Mouse (Mus musculus) gonadal fat pad, adult 2 months (tissue): ENCODE data around the gene Smim24. TPM values are rescaled to one million over a fixed set of nuclear protein-coding genes. Genes with fewer than 3 reads are reported as not detected.

Experiments used
- DNase-seq: peaks from one replicate; pipeline ENCODE4 v3.0.0-alpha.2; 2012; ENCODE audit warnings: low read depth
- polyA plus RNA-seq: library from polyadenylated mRNA; depleted of rRNA; stranded (reverse); fragments of >200 nt; gene quantifications from 2 replicates; pipeline ENCODE4 v1.2.3, GENCODE M21; 2012

Smim24 gene
- polyA plus RNA-seq, 1 experiment = 28.6 TPM

DNA sequence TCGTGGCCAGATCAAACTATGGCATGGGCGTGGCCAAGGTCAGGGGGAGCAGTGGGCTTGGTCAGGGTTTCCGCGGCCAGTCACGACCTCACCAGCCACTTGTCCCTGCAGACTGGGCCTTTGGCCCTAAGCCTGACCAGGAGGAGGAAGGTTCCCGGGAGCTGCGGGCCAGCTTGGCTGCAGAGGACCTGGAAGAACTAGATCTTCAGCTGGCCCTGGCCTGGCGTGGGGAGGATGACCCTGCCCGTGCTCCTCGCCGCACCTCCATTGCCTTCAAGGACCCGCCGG lies 2.2 kb upstream of the Smim24 start:
- DNase-seq = no peak

DNA sequence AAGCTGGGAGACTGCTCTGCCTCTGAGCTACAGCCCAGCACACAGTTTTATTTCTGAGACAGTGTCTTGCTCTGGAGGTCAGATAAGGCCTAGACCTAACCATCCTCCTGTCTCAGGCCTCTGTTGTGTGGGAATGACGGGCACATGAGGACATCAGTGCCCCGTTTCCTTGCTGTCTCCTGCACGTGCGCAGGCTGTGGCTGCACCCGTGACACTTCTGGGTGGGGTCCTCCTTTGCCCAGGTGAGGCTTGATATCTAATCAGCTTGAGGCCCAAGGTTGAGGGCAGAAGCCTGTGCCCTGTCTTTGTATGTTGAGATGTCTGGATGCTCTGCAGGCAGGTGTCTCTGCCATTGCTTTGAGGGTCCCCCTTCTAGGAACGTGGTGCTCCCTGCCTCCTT lies 581 bp upstream of the Smim24 start:
- DNase-seq = no peak

DNA sequence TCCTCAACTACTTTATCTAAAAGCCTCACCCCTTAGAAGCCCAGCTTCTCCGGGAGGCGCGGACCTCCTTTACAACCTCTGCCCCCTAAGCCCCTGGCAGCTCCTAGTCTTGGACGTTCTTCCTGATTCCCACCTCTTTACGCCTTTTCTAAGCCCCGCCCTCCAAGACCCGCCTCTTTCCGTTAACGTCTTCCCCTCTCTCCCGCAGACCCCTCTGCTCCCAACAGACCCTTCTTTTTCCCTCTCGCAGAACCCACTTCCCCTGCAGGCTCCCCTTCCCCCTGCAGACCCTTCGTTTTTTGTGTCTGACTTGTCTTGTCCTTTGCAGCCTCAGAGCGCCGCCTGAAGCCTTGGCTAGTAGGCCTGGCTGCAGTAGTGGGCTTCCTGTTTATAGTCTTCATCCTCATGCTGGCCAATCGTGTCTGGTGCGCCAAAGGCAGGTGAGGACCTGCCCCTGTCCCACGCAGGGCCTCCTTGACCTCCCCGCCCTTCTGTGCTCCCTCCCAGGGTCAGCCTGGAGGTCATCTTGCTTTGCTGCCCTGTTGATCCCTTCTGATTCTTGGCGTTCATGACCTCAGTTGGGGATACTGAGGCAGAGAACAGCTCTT lies 709 bp downstream of the Smim24 start:
- no peak for DNase-seq

DNA sequence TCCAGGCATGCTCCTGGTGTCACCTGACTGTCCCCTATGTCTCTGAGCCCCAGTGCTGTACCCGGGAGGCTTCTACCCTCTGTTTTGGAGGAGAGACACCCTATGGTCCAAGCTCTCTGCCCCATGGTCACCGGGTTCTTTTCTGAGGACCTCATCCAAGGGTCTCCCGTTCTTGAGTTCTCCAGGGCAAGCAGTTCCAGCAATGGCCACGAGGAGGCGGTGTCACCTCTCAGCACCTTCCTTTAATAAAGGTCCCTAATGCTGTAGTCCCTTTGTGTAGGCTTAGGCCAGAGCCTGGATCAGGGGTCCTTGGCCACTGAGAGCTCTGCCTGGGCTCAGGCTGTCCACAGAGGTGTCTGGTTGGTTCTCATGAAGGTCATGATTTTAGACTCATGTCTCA lies 2.3 kb downstream of the Smim24 start:
- no peak for DNase-seq

DNA sequence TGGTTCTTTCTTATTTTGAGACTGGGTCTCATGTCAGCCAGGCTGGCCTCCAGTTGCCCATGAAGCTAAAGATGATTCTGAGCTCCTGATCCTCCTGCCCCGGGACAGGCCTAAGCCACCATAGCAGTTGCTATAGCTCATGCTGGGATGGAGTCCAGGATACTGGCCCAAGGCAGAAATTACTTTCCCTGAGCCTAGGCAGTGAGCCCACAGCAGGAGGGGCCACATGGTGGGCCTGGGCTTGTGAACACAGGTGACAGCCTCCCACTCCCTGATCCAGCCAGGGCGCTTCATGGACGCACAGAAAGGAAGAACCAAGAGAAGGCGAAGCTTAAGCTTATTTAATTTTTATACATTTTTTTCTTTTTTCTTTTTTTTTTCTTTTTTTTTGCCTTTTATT lies 3.0 kb downstream of the Smim24 start:
- DNase-seq = no peak

DNA sequence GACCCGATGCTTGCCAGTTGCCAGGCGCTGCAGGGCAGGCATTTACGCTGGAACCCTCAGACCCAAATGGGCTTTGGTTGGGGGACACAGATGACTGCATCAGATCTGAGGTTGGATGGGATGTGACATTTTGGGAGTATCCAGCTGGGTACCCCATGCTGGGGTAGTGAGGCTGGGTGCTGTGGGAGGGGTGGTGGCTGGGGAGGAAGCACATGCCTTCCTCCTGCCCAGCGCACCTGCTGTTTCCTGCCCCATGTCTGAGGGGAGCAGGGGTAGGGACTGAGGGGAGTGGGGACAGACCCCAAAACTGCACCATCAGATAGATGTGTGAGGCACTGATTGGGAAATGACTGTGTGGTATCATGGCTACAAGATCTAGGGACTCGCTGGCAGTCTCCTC lies 3.9 kb downstream of the Smim24 start:
- DNase-seq = no peak

DNA sequence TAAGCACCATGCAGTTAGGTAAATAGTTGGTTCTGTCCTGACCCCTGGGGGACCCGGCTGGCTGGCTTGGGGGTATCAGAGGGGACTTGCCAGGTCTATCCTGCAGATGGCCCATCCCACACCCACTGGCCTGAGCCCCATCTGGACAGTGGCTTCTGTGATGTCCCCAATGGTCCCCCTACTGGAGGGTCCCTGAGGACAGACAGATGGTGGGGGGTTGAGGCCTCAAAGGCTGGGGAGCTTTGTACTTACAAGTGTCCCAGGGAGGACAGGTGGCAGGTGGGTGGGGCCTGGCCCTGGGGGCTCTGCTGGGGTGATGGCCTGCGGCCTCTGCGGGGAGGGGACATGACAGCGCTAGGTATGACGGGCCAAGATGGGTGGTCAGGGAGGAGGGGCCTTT lies 6.4 kb downstream of the Smim24 start:
- no peak for DNase-seq

DNA sequence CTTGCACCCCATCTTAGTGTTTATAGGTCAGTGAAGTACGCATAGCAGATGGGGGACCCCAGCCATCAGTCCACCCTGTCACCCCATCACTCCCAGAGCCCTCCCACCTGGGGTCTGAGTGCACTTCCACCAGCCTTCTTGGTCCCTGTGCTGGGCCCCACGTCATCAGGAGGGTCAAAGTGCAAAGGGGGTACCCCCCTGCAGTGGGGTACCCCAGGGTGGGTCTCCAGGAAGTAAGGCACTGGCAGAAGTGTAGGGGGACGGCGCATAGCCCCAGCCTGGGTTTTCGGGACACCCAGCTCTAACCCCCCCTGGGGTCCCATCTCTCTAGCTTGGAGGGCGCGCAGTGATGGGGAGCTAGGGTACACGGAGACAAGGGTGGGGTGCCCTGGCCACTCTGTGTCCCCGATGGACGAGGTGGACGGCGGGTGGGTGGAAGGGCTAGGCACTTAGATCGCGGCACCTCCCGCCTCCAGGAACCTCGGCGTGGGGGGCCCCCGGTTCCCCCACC lies 7.0 kb downstream of the Smim24 start:
- no peak for DNase-seq

DNA sequence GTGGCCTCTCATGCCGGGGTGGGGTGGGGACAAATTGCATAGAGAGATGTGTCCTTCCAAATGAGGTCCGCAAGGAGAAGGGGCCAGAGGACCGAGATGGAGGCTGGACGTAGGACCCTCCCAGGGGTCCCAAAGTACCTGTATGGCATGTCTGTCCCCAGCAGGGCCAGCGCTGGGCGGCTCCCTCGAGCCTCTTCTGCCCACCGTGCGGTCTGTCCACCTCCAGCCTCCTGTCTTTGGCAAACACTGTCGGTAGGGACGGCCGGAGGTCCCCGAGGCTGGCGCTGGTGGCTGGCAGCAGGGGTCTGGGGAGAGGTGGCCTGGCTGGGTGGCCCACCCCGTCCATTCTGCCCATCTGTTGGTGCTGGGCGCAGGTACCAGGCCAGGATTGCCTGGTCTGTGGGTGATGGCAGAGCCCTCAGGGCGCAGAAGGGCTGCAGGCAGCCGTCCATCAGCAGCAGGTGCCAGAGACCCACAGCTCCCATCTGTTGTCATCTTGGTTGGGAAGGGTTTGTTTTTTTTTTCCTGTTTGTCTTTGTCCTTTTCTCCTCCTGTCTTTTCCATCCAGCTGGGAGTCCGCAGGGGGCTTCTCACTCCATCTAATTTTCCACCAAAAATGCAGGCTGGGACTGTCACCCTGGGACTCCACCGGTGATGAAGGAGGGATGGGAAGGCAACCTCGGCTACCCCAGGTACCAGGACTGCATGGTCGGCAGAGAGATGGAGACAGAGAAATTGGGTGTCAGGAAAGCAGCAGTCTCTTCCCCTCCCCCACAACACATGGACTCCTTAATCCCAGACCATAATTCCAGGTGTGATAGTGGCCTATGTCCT lies 7.7 kb downstream of the Smim24 start:
- no peak for DNase-seq

DNA sequence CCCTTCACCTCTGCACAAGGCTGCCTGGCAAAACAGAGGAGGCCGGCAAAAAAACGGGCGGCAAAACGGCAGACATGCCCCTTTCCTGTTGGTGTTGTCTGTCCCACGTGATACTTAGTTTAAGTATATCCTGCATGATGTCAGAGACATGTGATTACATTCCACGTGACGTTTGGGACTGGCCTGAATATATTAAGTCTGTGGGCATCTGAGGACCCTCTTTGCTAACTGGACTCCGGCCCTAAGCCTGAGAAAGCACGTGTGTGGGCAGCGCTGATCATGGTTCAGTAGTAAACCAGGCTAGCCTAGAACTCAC lies 8.3 kb downstream of the Smim24 start:
- DNase-seq = no peak

DNA sequence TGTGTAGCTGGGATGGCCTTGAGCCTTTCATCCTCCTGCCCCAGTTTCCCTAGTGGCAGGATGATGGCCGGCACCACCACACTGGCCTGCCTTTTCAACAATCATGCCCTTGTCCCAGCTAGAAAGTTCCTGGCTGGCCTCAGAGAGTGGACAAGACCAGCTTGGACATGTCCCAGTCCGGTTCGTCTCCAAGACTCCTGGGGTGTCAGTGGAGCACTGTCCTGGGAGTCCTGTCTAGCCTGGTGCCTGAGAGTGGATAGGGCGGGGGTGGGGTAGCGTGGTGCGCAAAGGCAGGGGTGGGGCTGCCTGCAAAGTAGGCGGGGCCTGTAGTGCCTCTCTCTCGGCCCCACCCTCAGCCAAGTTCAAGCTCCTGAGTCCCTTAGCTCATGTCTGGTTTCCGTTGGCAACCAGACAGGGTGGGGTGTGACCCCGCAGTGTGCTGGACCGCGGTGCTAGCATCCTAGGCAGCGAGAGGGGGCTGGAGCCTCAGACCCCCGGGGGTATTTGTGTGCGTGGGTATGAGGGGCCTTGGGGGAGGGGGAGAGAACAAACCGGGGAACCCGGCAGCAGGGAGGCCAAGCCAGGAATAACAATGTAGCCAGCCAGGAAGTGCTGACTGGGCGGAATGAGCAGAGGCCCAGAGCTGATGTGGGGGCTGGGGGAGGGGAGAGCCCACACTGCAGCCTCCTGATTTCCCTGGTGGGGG lies 8.8 kb downstream of the Smim24 start:
- DNase-seq = no peak

DNA sequence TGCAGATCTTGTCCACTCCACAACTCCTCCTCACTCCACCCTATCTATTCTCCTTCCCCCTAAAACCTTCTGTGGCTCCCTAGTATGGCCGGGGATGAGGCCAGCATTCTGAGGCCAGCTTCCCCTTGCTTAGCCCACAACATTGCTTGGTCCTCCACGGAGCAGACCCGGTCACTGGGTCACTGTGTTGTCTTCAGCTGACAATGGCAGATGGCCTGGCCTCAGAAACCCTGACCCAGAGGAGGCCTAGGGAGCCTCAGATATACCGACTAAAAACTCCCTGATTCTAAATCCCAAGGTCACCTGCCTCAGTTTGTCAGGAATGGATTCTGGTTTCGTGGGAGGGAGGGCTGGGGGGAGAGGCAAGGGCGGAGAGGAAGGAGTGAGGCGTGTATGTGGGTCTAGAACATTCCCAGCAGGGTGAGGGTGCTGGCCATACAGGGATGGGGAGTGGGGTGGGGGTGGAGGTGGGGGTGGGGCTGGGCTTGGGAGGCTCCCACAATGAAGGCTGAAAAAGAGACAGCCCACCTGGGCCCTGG lies 9.4 kb downstream of the Smim24 start:
- no peak for DNase-seq

DNA sequence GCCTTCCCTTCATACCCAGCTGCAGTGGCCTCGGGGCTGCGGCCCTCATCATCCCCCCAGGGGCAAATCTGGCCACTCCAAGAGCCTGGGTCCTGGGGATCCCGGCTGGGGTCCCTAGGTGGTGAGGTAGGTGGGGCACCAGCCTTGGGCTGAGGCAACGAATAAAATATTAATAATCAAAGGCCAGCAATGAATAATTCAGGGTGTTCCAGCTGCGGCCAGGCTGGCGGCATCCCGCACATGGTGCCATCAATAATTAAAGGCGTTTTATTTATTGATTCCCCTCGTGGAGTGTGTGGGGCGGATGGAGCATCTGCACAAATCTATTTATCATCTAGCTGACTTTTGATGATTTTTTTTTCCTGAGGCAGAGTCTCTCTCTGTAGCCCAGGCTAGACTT lies 10.7 kb downstream of the Smim24 start:
- DNase-seq = no peak

DNA sequence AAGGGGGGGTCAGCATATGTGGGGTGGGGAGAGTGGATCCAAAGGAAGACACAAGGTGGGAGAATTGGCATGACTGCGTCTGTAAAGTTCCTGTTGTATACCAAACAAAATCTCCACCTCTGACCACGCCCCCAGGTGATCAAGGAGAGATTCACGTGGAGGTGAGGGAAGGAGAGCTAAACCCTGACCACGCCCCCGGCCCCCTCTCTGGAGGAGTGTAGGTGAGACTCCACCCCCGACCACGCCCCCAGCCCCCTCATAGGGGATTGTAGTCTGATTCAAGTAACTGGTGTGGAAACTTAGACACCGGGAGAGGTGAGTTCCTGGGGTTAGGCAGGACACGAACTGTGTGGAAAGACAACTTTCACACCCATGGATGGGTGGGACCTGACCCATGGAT lies 11.2 kb downstream of the Smim24 start:
- no peak for DNase-seq

DNA sequence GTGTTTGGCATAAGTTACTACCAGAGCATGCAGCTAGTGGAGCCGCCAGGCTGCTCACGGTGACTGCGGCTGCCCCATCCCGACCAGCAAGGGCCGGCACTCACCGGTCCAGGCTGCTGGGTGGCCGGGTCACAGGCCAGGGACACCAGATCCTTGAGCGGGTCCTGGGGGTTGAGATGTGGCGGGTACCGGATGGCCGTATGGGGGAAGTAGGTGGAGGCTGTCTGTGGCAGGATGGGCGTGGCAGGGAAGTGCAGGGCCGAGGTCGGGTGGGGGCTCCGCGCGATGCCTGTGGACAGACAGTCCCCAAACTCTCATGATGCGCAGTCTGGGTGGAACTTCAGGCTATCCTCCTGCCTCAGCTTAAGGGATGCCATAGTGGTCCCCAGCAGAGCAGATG lies 11.9 kb downstream of the Smim24 start:
- no peak for DNase-seq

DNA sequence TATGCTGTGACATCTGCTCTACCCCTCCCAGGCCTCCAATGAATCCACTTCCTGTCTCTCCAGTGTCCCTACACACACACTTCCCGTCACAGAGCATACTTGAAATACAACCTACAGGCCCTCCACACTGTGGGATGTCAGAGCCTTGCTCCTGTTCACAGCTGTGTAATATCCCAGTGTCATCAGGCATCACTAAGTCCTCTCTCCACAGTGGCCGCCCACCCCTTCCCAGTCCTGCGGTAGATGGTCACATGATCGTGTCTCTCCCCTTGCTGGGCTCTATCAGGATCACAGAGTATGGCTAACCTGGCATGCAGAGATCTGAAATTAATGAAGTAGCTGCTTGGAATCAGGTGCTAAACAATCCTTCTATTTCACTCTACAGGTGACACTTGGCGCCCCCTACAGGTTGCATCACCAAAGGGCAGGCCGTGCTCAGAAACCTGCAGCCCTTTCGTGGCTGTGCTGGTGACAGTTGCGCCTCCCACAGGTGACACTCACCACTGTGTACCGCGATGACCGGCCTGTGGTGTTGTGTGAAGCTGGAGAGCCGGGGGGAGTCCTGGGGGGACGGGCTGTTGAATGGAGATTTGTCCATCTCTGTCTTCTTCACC lies 12.8 kb downstream of the Smim24 start:
- DNase-seq = no peak

DNA sequence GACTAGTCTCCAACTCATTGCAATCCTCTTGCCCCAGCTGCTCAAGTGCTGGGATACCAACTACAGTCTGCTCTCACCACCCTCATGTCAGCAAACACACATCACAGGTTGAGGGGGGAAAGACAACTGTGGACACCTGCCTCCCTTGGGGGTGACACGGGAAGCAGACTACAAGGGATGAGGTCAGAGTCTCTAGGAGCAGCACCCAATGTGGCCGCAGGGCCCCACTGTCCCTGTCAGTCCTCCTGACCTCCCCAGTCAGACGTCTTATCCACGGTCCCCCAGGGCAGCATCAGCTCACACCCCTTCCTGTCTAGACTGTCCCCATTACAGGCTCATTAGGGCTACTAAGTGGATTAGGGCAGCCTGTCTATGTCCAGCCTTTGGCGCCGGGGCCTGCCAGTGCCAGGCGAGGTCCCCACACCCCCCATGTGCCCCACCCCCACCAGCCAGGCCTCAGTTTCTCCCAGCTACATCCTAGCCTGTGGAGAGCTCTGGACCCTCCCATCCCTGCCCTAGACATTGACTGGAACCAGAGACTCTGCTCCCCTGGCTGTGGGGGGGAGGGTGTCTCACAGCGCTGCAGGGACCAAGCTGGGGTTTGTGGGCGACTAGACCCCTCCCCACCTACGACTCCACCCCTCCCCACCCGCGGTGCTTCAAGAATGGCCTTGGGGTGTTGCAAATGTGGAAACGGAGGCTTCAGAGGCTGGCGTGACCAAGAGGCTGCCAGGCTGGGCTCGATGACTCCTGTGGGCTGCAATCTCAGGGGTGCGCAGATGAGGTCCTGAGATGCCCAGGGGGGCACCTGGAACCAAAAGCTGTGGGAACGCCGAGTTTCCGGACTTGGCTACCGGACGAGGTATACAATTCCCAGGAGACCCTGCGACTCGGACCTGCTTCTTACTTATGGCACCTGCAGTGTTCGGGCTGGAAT lies 13.9 kb downstream of the Smim24 start:
- no peak for DNase-seq

DNA sequence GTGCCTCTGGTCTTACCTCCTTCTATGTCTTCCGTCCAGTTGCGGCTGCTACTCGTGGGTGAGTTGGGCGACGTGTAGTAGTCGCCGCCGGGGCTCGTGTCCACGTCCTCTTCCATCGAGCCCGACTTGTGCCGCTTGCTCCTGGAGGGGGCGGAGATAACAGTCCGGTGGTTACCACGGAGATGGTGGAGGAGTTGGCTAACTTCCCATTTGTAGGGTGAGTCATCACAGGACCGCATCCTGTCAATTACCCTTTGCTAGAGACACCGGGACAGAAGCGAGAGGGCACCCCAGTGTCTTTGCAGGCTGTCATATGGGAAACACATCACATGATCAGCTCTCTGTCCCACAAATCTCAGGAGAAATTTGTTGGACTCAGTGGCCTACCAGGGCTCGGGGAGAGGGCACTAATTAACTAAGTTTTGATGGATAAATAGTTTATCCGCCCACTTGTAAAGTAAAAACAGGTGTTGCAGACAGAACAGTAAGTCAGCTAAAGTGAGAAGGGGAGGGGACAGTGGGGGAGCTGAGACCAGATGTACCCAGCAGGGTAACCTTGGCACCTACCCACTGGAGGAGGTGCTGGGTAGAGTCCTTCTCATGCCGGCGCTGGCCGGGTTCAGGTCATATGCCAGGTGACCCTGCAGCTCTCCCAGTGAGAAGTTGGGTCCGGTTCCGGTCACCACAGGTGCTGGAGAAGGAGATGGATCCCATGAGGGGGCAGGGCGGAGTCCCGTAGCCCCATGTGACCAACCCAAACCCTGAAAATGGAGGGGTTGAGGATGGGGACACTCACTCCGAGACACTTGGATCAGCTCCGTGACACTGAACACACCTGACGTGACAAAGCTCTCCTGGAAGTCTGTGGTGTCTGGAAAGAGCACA lies 14.9 kb downstream of the Smim24 start:
- DNase-seq = no peak

DNA sequence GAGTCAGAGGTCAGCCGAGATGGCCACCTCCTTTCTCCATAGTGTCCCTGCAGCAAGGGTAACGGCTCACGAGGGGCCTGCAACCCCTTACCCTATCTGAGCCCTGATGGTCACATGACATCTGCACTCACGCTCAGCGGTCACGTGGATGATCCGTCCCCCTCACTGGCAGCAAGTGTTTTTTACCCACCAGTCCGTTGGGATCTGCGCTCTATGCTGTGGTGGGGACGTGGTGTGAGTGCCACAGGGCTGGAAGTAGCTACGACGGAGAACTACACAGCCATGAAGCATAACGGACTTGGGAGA lies 15.5 kb downstream of the Smim24 start:
- no peak for DNase-seq

DNA sequence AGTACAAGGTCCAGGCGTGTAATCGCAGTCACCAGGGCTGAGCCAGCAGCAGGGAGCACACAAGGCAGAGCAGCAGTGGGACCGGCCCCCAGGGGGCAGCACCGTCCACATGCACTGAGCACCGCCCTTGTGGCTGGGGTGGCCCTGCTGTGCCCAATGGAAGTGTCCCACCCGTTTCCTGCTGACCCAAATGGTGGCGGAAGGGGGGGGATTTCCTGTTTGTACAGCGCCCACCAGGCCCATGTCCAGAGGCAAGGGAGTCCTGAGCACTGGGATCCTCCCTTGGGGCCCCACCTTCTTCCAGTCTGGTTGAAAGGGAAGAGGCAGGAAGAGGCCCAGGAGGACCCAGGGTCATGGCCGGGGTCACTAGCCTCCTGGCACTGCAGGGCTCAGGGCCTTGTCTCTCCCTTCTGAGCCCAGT lies 16.0 kb downstream of the Smim24 start:
- DNase-seq = no peak

DNA sequence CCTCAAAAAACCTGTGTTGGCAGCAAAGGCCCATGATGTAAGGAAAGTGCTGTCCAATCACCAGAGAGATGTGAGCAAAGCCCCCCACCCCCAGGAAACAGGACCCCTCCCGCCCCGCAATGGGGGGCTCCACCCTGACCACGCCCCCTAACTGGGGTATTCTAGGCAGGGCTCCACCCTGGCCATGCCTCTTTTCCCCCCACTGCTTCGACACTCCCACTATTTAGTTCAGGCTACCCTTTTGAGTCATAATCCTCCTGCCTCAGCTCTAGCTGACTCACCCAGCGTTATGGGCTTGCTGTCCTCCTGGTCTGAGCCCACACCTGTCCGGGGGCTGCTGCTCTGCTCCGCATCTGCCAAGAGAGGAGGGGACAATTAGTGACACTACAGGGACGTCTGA lies 16.5 kb downstream of the Smim24 start:
- DNase-seq = no peak
